Mouse (Mus musculus) MEL (cell line): ENCODE results near the gene Lig4.
A peak's percentile ranks its signal among the peaks of the same experiment; 100 is the strongest.

Experiments used
- CHD1 ChIP-seq: IDR thresholded peaks from 2 replicates; pipeline ENCODE4 v1.6.1; 2012; ENCODE audit warnings: low read depth, mild to moderate bottlenecking, inconsistent platforms, low read length, improper control_type of control experiment
- CTCF ChIP-seq, 3 experiments: IDR thresholded peaks in 2 of 3; conservative IDR thresholded peaks in 1 of 3; 2 replicates each; pipeline ENCODE4 v1.5.1; 2011 to 2012; ENCODE audit warnings: low read length in 3 of 3, low read depth in 2 of 3, mild to moderate bottlenecking in 2 of 3, improper control_type of control experiment in 1 of 3, inconsistent platforms in 1 of 3, mixed read lengths in 1 of 3, moderate library complexity in 1 of 3; ENCODE audit not compliant: control insufficient read depth in 1 of 3, insufficient read depth in 1 of 3, poor library complexity in 1 of 3, severe bottlenecking in 1 of 3
- EP300 ChIP-seq, 2 experiments: IDR thresholded peaks; 2 replicates each; pipeline ENCODE4 v1.6.1; 2011; ENCODE audit warnings: improper control_type of control experiment in 2 of 2, low read length in 2 of 2, low read depth in 1 of 2, mild to moderate bottlenecking in 1 of 2
- GATA1 ChIP-seq: IDR thresholded peaks from 2 replicates; pipeline ENCODE4 v1.6.1; 2011; ENCODE audit warnings: low read depth, low read length, improper control_type of control experiment
- MAZ ChIP-seq: IDR thresholded peaks from 2 replicates; pipeline ENCODE4 v1.6.1; 2012; ENCODE audit warnings: low read depth, mild to moderate bottlenecking, inconsistent platforms, low read length, improper control_type of control experiment
- POLR2A ChIP-seq, 2 experiments: IDR thresholded peaks; 2 replicates each; pipeline ENCODE4 v1.6.1; 2011 to 2012; ENCODE audit warnings: low read length in 2 of 2, mild to moderate bottlenecking in 2 of 2, control low read depth in 1 of 2, improper control_type of control experiment in 1 of 2, low read depth in 1 of 2, moderate library complexity in 1 of 2; ENCODE audit not compliant: control insufficient read depth in 1 of 2, insufficient read depth in 1 of 2, poor library complexity in 1 of 2
- POLR2AphosphoS2 ChIP-seq: IDR thresholded peaks from 2 replicates; pipeline ENCODE4 v1.6.1; 2011; ENCODE audit warnings: low read length, improper control_type of control experiment
- SMC3 ChIP-seq: IDR thresholded peaks from 2 replicates; pipeline ENCODE4 v1.6.1; 2011; ENCODE audit warnings: low read depth, low read length, improper control_type of control experiment
- TAL1 ChIP-seq: IDR thresholded peaks from 2 replicates; pipeline ENCODE4 v1.6.1; 2012; ENCODE audit warnings: mild to moderate bottlenecking, inconsistent platforms, low read length, moderate library complexity, mixed read lengths
- USF1 ChIP-seq: IDR thresholded peaks from 2 replicates; pipeline ENCODE4 v1.6.1; 2014; ENCODE audit warnings: low read depth, mild to moderate bottlenecking, inconsistent platforms, low read length, improper control_type of control experiment, moderate library complexity
- ZNF384 ChIP-seq: IDR thresholded peaks from 2 replicates; pipeline ENCODE4 v1.6.1; 2012; ENCODE audit warnings: low read depth, mild to moderate bottlenecking, inconsistent platforms, low read length, improper control_type of control experiment

- TF ChIP-seq CTCF (IDR thresholded peaks at IDR 0.05 in 2 of 3, conservative IDR thresholded peaks at IDR 0.05 in 1 of 3; ENCODE audit: control insufficient read depth in 1 of 3, insufficient read depth in 1 of 3, low read depth in 2 of 3, low read length in 3 of 3, poor library complexity in 1 of 3, severe bottlenecking in 1 of 3) = no peak
- no peak for TF ChIP-seq MAZ
- TF ChIP-seq EP300 (IDR thresholded peaks at IDR 0.05; ENCODE audit: low read depth in 1 of 2, low read length in 2 of 2) = peak; percentile 81 to 89
- no peak for TF ChIP-seq CHD1
- TF ChIP-seq SMC3 = no peak
- no peak for TF ChIP-seq POLR2AphosphoS2
- TF ChIP-seq POLR2A (IDR thresholded peaks at IDR 0.05; ENCODE audit: control insufficient read depth in 1 of 2, insufficient read depth in 1 of 2, low read depth in 1 of 2, low read length in 2 of 2, poor library complexity in 1 of 2) = no peak
- no peak for TF ChIP-seq TAL1
- TF ChIP-seq USF1 = no peak
- peak; percentile 73 for TF ChIP-seq GATA1
- TF ChIP-seq ZNF384 = no peak
Observed at GRCm38 (mm10) chr8:9980188-9980587, 2.7 kb upstream of the Lig4 start.
